Mouse (Mus musculus) gonadal fat pad, adult 2 months (tissue): Measurements from ENCODE around the gene Reln. TPM values are rescaled to one million over a fixed set of nuclear protein-coding genes. Genes with fewer than 3 reads are reported as not detected.

Experiments used
- DNase-seq: peaks from one replicate; pipeline ENCODE4 v3.0.0-alpha.2; 2012; ENCODE audit warnings: low read depth
- polyA plus RNA-seq: library from polyadenylated mRNA; depleted of rRNA; stranded (reverse); fragments of >200 nt; gene quantifications from 2 replicates; pipeline ENCODE4 v1.2.3, GENCODE M21; 2012

The Reln gene
- polyA plus RNA-seq, 1 experiment: 7.8 TPM

GRCm38 (mm10) chr5:21933340-21934075, 411.0 kb downstream of the Reln start:
- DNase-seq: no peak

- no peak for DNase-seq
These were observed 413.4 kb downstream of the Reln start for GRCm38 (mm10) chr5:21931151-21931550.

- no peak for DNase-seq
These were observed 424.2 kb downstream of the Reln start for GRCm38 (mm10) chr5:21920310-21920709.

- no peak for DNase-seq
These were observed 425.2 kb downstream of the Reln start for GRCm38 (mm10) chr5:21919281-21919780.

- no peak for DNase-seq
These were observed 428.5 kb downstream of the Reln start for GRCm38 (mm10) chr5:21915973-21916372.

GRCm38 (mm10) chr5:21914776-21915175, 429.7 kb downstream of the Reln start:
- no peak for DNase-seq

GRCm38 (mm10) chr5:21912835-21913530, 431.5 kb downstream of the Reln start:
- DNase-seq: no peak

GRCm38 (mm10) chr5:21910726-21911125, 433.8 kb downstream of the Reln start:
- DNase-seq: no peak

GRCm38 (mm10) chr5:21909713-21910112, 434.8 kb downstream of the Reln start:
- DNase-seq: no peak

- DNase-seq: no peak
These were observed 443.1 kb downstream of the Reln start for GRCm38 (mm10) chr5:21901411-21901810.

GRCm38 (mm10) chr5:21900891-21901290, 443.6 kb downstream of the Reln start:
- DNase-seq: no peak

- no peak for DNase-seq
These were observed 445.6 kb downstream of the Reln start for GRCm38 (mm10) chr5:21898875-21899274.

- no peak for DNase-seq
These were observed 447.9 kb downstream of the Reln start for GRCm38 (mm10) chr5:21896586-21896985.

GRCm38 (mm10) chr5:21894168-21894567, 450.3 kb downstream of the Reln start:
- no peak for DNase-seq

- DNase-seq: no peak
These were observed 477.8 kb downstream of the Reln start for GRCm38 (mm10) chr5:21866750-21867149.

- DNase-seq: no peak
These were observed 478.2 kb downstream of the Reln start for GRCm38 (mm10) chr5:21866311-21866712.

GRCm38 (mm10) chr5:21865346-21866107, 479.0 kb downstream of the Reln start, which contains the start of gene Slc26a5:
Gene Slc26a5, minus strand, starts transcription at chr5:21865604.
- DNase-seq: no peak

GRCm38 (mm10) chr5:21858653-21859052, 485.8 kb downstream of the Reln start:
- DNase-seq: no peak

GRCm38 (mm10) chr5:21851679-21852340, 492.7 kb downstream of the Reln start:
- DNase-seq: no peak

GRCm38 (mm10) chr5:21847438-21847837, 497.1 kb downstream of the Reln start:
- no peak for DNase-seq

- no peak for DNase-seq
These were observed 497.7 kb downstream of the Reln start for GRCm38 (mm10) chr5:21846616-21847290.
